Mouse (Mus musculus) neural tube, embryonic 12.5 days (tissue): ENCODE results near the gene Nadsyn1. TPM values are rescaled to one million over a fixed set of nuclear protein-coding genes. Genes with fewer than 3 reads are reported as not detected.
A peak's percentile ranks its signal among the peaks of the same experiment; 100 is the strongest.

Experiments used
- ATAC-seq: fragments of 200-750 bp; cut with Nextera tagmentation; 2 replicates; pipeline ENCODE4 v1.8.0; 2017; ENCODE audit warnings: low read depth, mild to moderate bottlenecking, moderate TSS enrichment, moderate library complexity; ENCODE audit not compliant: low FRiP score
- H3K27ac ChIP-seq: fragments of 300-500 bp; sonication (generic); 2 replicates; pipeline ENCODE4 v1.5.1; 2016
- H3K27me3 ChIP-seq: fragments of 300-500 bp; sonication (generic); replicated peaks from 2 replicates; pipeline ENCODE4 v1.6.1; 2016; ENCODE audit warnings: mild to moderate bottlenecking
- H3K36me3 ChIP-seq: fragments of 300-500 bp; sonication (generic); 2 replicates; pipeline ENCODE4 v1.6.1; 2016; ENCODE audit warnings: mild to moderate bottlenecking
- H3K4me1 ChIP-seq: fragments of 300-500 bp; sonication (generic); 2 replicates; pipeline ENCODE4 v1.6.1; 2016
- H3K4me2 ChIP-seq: fragments of 300-500 bp; sonication (generic); replicated peaks from 2 replicates; pipeline ENCODE4 v1.6.1; 2016; ENCODE audit warnings: mild to moderate bottlenecking
- H3K4me3 ChIP-seq: fragments of 300-500 bp; sonication (generic); 2 replicates; pipeline ENCODE4 v1.5.1; 2016
- H3K9ac ChIP-seq: fragments of 300-500 bp; sonication (generic); 2 replicates; pipeline ENCODE4 v1.6.1; 2016; ENCODE audit warnings: mild to moderate bottlenecking
- H3K9me3 ChIP-seq: fragments of 300-500 bp; sonication (generic); 2 replicates; pipeline ENCODE4 v1.6.1; 2016; ENCODE audit warnings: mild to moderate bottlenecking
- WGBS: fragments of 180-500 bp; shearing (Covaris S2); methylation state at CpG from one replicate; pipeline ENCODE4 v1.1.7; 2016; 5-methylcytosine and 5-hydroxymethylcytosine counted together
- polyA plus RNA-seq: library from polyadenylated mRNA; unstranded; fragments of >200 nt; fragmentation: Nextera tagmentation; extraction: Ambion mirVana; gene quantifications from 2 replicates; pipeline ENCODE4 v1.2.1, GENCODE M21; 2016

The Nadsyn1 gene
- polyA plus RNA-seq: 7.3 and 11.4 TPM in 2 replicates

- no peaks in the 10 kb centered on the region for H3K27me3 ChIP-seq
- H3K36me3 ChIP-seq: peaks cover 12% of the 10 kb centered on the region
- peak within 1 kb of the TSS; percentile 67 for H3K9ac ChIP-seq
- peak within 1 kb of the TSS; percentile 60 for H3K4me3 ChIP-seq
- peak within 1 kb of the TSS; percentile 64 for H3K4me2 ChIP-seq
- peaks cover 12% of the 10 kb centered on the region for H3K4me1 ChIP-seq
- H3K27ac ChIP-seq: peak within 1 kb of the TSS; percentile 43; the same call in 1 of the 2 replicates
- H3K9me3 ChIP-seq: no peaks in the 10 kb centered on the region
- under 1% methylated on average over 40 of the region's 40 CpGs for WGBS
- ATAC-seq: peak; percentile 97
Observed at GRCm38 (mm10) chr7:143822375-143823265, at the start of gene Nadsyn1, which contains the start of gene Dhcr7. TSS of gene Nadsyn1 (minus strand) at chr7:143822849. TSS of gene Dhcr7 (plus strand) at chr7:143823145.

GRCm38 (mm10) chr7:143868874-143869273, 46.2 kb upstream of the Nadsyn1 start:
- Histone ChIP-seq H3K9ac (no peak overlapping the region), H3K4me1 (no peaks in the 10 kb centered on the region), H3K27me3 (no peaks in the 10 kb centered on the region), H3K36me3 (no peaks in the 10 kb centered on the region), H3K4me2 (no peak overlapping the region), H3K9me3 (no peaks in the 10 kb centered on the region), H3K27ac (no peak overlapping the region), H3K4me3 (no peak overlapping the region)
- no peak for ATAC-seq
- WGBS: 88% methylated on average over 4 of the region's 4 CpGs

DNA sequence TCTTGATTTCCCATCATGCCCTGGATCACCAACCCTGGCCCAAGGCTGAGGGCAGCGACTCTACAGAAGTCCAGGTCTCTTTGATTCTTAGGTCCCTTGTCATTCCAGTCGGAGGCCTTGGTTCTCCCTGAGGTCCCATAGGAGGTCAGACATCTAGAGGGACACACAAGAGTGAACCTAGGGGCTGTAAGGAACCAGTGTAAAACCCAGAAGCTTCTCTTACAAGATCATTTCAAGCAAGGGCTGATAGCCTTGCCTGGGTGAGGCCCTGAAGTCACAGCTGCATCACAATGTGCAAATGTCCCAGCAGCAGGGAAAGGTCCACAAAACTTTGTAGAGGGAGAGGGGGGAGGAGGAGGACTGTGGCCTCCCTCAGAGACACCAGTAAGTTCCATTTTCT, 43.9 kb upstream of the Nadsyn1 start, which contains the start of gene Gm498:
Gene Gm498 (plus strand): TSS at position 301 of the 400 bp plus-strand sequence.
- Histone ChIP-seq H3K9ac (no peak within 1 kb of the TSS), H3K9me3 (no peaks in the 10 kb centered on the region), H3K4me3 (no peak within 1 kb of the TSS), H3K27ac (no peak within 1 kb of the TSS), H3K27me3 (no peaks in the 10 kb centered on the region), H3K4me2 (no peak within 1 kb of the TSS), H3K36me3 (no peaks in the 10 kb centered on the region), H3K4me1 (no peaks in the 10 kb centered on the region)
- WGBS: 81% methylated on average over 2 of the region's 2 CpGs
- ATAC-seq: no peak

- Histone ChIP-seq H3K4me3 (no peak overlapping the region), H3K9ac (no peak overlapping the region), H3K9me3 (no peaks in the 10 kb centered on the region), H3K27me3 (no peaks in the 10 kb centered on the region), H3K36me3 (peaks cover 52% of the 10 kb centered on the region), H3K4me1 (no peaks in the 10 kb centered on the region), H3K4me2 (no peak overlapping the region), H3K27ac (no peak overlapping the region)
- WGBS: 92% methylated on average over 7 of the region's 8 CpGs
- ATAC-seq: no peak
Observed at GRCm38 (mm10) chr7:143848768-143849482, 26.3 kb upstream of the Nadsyn1 start.

- 93% methylated on average over 5 of the region's 5 CpGs for WGBS
- ATAC-seq: no peak
- H3K27ac ChIP-seq: no peak overlapping the region
- peaks cover 59% of the 10 kb centered on the region for H3K36me3 ChIP-seq
- H3K9me3 ChIP-seq: no peaks in the 10 kb centered on the region
- no peak overlapping the region for H3K4me2 ChIP-seq
- no peak overlapping the region for H3K9ac ChIP-seq
- no peaks in the 10 kb centered on the region for H3K27me3 ChIP-seq
- H3K4me1 ChIP-seq: no peaks in the 10 kb centered on the region
- H3K4me3 ChIP-seq: no peak overlapping the region
Observed at GRCm38 (mm10) chr7:143848127-143848767, 25.6 kb upstream of the Nadsyn1 start.

DNA sequence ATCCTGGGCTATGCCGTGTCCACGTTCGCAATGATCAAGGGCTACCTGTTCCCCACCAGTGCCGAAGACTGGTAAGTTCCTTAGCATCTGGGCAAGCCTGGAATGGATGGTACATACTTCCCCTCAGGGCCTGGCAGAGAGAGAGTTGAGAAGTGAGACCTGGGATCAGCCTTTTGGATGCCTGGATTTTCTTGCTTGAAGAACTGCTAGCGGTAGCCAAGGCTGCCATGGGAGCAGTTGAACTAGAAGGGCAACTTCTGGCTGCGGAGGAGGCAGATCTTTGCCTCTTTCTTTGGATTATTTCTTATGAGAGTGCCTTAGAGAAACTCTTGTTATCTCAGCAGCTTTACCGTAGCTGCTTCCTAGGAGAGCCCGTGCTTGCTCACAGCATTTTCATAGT, 18.7 kb upstream of the Nadsyn1 start:
- Histone ChIP-seq H3K9ac (no peak overlapping the region), H3K4me2 (no peak overlapping the region), H3K36me3 (peaks cover 95% of the 10 kb centered on the region), H3K4me3 (no peak overlapping the region), H3K4me1 (no peaks in the 10 kb centered on the region), H3K9me3 (no peaks in the 10 kb centered on the region), H3K27me3 (no peaks in the 10 kb centered on the region), H3K27ac (no peak overlapping the region)
- ATAC-seq: no peak
- WGBS: 98% methylated on average over 8 of the region's 8 CpGs

- 92% methylated on average over 5 of the region's 5 CpGs for WGBS
- no peak for ATAC-seq
- H3K4me2 ChIP-seq: no peak overlapping the region
- no peak overlapping the region for H3K27ac ChIP-seq
- H3K36me3 ChIP-seq: peaks cover 87% of the 10 kb centered on the region
- no peak overlapping the region for H3K9ac ChIP-seq
- no peak overlapping the region for H3K4me3 ChIP-seq
- no peaks in the 10 kb centered on the region for H3K27me3 ChIP-seq
- no peaks in the 10 kb centered on the region for H3K9me3 ChIP-seq
- H3K4me1 ChIP-seq: no peaks in the 10 kb centered on the region; the same call in 1 of the 2 replicates
Observed at GRCm38 (mm10) chr7:143840121-143840520, 17.5 kb upstream of the Nadsyn1 start.

DNA sequence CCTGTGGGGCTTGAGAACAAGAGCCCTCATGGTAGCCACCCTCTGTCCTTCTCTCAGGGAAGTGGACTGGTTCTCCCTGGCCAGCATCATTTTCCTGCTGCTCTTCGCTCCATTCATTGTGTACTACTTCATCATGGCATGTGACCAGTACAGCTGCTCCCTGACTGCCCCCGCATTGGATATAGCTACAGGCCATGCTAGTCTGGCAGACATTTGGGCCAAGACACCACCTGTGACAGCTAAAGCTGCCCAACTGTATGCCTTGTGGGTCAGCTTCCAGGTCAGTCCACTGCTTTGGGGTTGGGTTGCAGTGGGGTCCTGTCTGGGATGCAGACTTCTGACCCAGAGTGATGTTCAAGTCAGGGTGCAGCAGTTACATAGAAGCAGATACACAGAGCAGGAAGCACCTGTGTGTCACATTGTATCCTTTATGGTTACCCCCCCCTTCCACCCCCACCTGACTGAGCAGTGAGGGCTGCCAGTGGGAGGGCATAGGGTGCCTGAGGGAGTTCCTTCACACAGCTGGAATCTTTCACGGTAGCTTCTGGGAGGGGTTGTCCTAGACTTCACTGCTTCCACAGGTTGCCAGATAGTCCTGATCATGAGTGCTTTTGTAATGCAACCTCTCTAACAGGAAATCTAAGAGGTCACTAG, 15.2 kb upstream of the Nadsyn1 start:
- no peak for ATAC-seq
- H3K36me3 ChIP-seq: peaks cover 69% of the 10 kb centered on the region
- 93% methylated on average over 3 of the region's 3 CpGs for WGBS

GRCm38 (mm10) chr7:143834972-143835371, 12.3 kb upstream of the Nadsyn1 start:
- Histone ChIP-seq H3K4me1 (peaks cover 29% of the 10 kb centered on the region), H3K4me2 (no peak overlapping the region), H3K9ac (0 out of 2 replicates have a peak overlapping the region, but pooled peaks have one; percentile 17), H3K9me3 (no peaks in the 10 kb centered on the region), H3K27ac (no peak overlapping the region), H3K36me3 (peaks cover 40% of the 10 kb centered on the region), H3K4me3 (no peak overlapping the region), H3K27me3 (no peaks in the 10 kb centered on the region)
- 87% methylated on average over 3 of the region's 3 CpGs for WGBS
- ATAC-seq: no peak

More for the DNA sequence above, 15.2 kb upstream of the Nadsyn1 start:
- Histone ChIP-seq H3K9me3 (no peaks in the 10 kb centered on the region), H3K4me3 (no peak overlapping the region), H3K9ac (no peak overlapping the region), H3K4me2 (no peak overlapping the region), H3K27ac (no peak overlapping the region), H3K27me3 (no peaks in the 10 kb centered on the region), H3K4me1 (peaks cover 8% of the 10 kb centered on the region; the same call in 1 of the 2 replicates)

DNA sequence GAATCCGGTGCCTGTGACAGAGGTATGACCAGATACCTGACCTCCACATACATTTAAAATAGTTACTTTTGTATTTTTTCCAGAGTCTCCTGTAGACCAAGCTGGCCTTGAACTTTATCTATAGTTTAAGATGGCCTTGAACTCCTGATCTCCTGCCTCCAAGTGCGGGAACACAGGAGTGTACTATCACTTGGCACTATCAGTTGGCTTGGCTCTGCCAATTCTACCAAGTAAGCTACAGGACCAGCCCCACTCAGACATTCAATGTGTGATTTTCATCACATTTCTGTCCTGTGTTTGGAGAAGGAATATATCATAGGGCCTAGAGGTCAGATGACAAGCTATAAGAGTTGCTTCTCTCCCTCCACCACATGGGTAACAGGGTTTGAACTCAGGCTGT, 11.7 kb upstream of the Nadsyn1 start:
- H3K4me1 ChIP-seq: peaks cover 29% of the 10 kb centered on the region
- ATAC-seq: no peak
- no peaks in the 10 kb centered on the region for H3K9me3 ChIP-seq
- H3K36me3 ChIP-seq: peaks cover 34% of the 10 kb centered on the region
- H3K9ac ChIP-seq: no peak overlapping the region
- no peaks in the 10 kb centered on the region for H3K27me3 ChIP-seq
- no peak overlapping the region for H3K4me2 ChIP-seq
- H3K4me3 ChIP-seq: no peak overlapping the region
- no peak overlapping the region for H3K27ac ChIP-seq
- 96% methylated on average over 2 of the region's 2 CpGs for WGBS

DNA sequence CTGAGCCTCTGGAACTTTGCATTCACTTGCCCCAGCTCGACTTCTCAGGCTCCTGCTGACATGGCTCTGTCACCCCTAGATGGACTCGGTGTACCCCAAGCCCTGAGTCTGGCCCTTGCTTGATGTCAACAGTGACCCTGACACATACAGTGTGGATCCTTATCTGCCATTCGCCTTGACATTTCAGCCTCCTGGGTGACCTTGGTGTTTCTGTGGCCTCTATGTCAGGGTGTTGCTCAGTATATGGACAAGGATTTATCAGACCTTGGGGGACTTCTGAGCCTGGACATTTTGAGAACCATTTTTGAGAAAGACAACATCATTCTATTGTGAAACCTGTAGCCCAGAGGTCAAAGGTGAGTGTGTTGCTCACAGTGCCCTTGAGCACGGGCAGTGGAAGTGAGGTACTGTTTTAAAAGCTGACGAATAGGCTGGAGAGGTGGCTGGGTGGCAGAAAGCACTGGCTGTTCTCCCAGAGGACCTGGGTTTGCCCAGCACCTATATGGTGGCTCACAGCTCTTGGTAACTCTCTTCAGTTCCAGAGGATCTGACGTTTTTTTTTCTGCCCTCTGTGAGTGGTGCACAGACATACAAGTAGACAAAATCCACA, 11.0 kb upstream of the Nadsyn1 start:
- no peak for ATAC-seq
- H3K36me3 ChIP-seq: peaks cover 30% of the 10 kb centered on the region
- 86% methylated on average over 6 of the region's 6 CpGs for WGBS
- H3K4me1 ChIP-seq: peaks cover 29% of the 10 kb centered on the region
- H3K4me3 ChIP-seq: no peak overlapping the region
- no peaks in the 10 kb centered on the region for H3K27me3 ChIP-seq
- no peak overlapping the region for H3K9ac ChIP-seq
- H3K4me2 ChIP-seq: no peak overlapping the region
- H3K9me3 ChIP-seq: no peaks in the 10 kb centered on the region
- H3K27ac ChIP-seq: no peak overlapping the region
